Mouse (Mus musculus): ENCODE measurements around the gene Ager.

Ager gene

DNA sequence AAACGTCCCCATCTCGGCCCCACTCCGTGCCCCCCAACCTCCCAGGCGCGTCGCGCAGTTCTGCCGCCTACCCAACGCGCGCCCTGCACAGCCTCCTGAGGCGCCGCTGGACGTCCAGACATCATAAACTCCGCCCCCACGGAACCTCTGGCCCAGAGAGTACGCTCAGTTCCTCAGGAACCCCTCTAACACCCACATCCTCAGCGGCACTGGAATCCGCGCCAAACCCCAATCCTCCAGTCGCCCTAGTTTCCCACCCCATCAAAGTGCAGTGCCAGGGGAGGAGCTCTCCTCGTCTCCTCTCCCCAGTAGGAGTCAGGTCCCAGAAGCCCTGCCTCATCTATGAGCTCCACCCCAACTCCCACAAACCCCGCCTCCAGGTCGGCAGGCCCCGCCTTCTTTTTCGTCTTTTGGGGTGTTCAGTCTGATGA lies 34.6 kb downstream of the Ager start:
- DNase-seq (ENCODE audit: low spot score), result peak; percentile 63

DNA sequence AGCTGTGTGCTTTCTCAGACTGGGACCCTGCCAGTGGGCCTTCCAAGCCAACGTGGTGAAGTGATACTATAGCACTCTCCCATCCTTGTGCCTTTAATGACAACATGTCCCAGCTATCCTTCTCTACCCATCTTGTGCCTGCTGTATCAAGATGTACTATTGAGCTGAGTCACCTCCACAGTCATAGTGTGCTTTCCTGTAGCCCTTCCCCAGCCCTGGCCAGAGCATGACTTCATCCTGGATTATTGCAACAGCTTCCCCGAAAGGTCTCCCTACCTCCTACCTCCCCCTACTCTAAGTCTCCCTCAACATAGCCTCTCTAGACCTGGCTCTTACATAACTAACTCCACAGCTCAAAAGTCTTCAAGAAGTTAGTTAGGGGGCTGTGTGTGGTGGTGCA lies 38.0 kb downstream of the Ager start:
- no peak for DNase-seq (ENCODE audit: low spot score)

DNA sequence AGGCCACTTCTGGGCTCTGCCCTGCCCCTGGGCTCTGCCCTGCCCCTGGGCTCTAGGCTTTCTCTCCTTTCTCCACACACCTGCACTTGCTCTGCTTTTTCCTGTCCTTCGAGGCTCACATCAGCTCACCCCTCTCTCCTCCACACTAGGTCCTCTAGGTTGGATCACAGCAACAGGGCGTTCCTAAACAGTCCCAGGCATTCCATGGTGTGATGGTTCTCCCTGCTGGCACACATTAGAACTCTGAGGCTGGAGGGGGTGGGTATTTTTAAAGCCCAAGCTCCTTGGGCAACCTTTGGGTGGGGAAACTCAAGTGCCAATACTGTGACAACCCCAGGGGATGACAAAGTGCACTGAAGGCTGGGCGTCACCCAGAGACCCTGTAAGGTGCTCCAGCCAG lies 39.8 kb downstream of the Ager start:
- DNase-seq (ENCODE audit: low spot score), result no peak

DNA sequence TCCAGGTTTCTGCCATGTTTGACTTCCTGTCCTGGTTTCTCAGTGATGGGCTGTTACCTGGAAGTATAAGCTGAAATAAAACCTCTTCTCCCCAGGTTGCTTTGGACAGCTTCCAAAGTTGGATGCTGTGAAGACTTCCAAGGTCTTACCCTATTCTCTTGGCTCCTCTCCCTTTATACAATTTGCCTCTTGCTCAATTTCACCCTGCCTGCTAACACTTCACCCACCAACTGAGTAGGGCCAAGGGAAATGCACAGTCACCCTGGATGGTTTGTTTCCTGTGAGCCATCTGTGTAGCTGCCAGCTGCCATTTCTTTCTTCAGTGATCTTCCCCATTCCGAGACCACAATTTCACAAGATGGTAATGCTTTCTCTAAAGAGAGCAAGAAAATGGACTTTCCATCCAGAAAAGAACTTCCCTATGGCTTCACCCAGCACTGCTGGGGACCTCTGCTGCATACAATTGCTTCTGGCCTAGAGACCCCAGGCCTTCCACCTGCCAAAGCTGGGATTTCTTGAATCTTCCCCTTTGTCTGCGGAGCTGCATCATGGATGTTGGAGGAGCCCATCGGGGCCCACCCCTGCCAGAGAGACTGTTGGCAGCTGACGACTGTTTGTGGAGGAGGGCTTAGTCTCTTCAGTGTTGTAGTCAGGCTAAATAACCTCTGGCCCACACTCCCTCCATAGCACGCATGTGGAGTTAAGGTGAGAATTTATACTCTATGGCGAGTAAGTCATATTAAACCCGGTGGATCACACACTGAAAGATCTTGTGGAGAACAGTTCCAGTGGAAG lies 42.0 kb downstream of the Ager start:
- no peak for DNase-seq (ENCODE audit: low spot score)

DNA sequence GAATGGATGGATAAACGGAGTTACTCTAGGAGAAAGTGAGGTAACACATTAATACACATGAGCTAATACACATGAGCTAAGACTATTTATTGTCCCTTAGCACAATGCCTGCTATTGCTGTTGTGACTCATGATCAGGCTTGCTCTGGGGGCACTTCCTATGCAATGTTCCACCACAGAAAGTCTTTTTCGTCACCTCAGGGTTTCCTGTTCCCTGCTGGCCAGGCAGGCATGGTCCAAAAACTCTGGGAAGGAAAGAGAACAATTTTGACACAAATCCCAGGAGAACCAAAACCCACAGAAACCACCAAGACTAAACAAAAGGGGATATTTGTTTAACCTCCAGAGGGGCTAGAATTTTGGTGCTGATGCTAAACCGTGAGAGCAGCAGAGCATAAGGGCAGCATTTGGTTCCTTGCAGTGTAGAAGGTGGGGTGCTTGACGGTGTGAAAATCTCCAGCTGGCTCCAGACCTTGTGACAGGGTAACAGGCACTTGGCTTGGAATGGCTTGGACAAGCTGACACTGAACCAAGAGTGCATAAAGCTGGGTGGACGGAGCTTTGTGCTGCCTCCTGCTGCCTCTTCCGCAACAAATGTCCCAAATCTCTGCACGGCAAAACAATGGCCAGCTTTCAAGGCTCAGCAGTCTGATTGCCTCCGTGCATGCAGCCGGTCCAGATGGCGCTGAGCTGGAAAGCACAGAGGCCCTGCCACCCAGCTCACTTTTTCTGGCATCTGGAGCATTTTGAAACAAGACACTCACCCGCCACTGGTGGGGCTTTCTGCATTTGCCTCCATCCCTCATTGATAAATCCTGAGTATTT lies 43.3 kb downstream of the Ager start:
- DNase-seq (ENCODE audit: low spot score), result no peak

DNA sequence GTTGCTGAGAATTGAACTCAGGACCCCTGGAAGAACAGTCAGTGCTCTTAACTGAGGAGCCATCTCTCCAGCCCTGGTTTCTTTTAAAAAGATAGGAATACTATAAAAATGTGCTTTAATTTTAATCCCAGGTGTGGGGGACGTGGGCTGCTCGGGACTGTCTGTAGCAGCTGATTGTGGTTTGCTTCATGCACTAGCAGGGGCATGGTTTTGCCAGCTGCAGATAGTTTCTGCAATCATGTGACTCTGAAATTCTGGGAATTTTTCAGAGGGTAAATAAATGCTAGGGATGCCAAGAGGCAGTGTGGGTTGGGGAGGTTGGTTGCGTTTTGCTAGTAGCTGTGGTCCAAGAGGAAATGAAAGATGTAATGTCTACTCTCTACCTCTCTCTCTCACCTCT lies 44.3 kb downstream of the Ager start:
- no peak for DNase-seq (ENCODE audit: low spot score)

DNA sequence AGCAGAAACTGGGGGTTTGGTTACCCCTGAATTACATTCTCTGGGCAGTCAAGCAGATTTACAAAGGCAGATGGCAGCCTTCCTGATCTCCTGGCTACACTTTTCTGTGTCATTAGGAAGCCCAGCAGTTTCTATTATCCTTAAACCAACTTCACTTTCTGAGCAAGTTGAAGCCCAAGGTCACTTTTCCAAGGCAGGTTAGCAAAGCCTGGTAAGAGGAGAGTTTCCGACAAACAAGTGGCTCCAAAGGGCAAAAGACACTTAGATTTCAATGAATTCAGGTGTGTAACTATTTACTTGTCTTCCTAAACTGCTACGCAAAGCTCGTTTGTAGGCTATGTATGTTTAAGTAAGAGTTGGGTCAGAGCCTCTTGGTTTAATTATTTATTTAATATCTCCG lies 45.7 kb downstream of the Ager start:
- no peak for DNase-seq (ENCODE audit: low spot score)

DNA sequence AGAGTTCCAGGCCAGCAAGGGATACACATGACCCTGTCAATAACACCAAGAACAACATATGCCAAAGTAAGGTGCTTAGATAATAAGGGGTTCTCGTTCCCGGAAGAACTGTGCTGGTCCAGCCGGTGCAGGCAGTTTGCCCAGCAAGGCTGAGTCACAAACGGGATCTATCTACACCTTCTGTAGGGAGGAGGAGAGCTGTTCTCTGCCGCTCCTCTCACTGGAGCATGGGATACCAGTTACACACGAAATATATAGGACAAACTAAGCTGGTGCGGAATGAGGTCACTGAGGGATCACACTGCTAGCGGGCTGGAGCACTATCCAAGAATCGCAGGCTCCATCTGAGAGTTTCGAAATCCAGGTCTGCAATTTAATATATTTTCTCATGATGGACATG lies 46.3 kb downstream of the Ager start:
- no peak for DNase-seq (ENCODE audit: low spot score)

DNA sequence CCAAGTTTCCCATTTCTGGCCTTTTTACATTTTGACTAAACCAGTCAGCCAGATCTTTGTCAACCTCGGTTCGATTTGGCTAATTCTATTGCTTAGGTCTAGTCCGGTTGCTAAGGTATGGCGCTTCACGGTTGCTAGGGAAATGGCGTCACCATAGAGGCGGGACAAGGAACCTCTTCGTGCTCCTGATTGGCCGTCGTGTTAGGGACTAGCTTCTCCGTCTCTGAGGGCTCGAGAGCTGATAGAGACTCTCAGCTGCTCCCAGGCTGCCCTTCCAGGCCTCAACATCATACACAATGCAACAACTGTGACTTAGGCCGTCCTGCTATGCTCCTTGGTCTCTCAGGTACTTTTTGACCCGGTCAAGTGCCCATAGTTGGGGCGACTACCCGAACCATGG lies 46.9 kb downstream of the Ager start, which contains the start of gene Fkbpl:
Fkbpl (plus strand) TSS at position 157 of the 400 bp plus-strand sequence.
- DNase-seq (ENCODE audit: low spot score), result peak; percentile 90

DNA sequence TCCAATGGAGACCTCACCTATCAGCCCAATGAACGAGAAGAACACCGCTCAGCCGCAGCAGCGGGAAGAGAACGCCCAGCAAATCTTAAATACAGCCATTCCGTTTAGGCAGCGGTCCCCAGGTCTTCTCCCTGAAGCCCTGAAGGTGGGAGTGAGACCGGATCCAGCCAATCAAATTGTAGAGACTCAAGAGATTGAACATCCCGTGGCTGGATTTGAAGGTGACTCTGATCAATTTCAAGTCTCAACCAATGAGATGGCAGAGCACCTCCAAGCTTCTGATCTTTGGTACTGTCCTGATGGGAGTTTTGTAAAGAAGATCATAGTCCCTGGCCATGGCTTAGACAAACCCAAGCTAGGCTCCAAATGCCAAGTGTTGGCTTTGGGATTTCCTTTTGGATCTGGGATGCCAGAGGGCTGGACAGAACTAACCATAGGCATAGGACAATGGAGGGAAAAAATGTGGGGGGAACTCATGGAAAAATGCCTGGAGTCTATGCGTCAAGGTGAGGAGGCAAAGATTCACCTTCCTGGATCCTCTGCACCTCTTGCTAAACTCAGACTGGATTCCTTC lies 47.7 kb downstream of the Ager start:
- no peak for DNase-seq (ENCODE audit: low spot score)

DNA sequence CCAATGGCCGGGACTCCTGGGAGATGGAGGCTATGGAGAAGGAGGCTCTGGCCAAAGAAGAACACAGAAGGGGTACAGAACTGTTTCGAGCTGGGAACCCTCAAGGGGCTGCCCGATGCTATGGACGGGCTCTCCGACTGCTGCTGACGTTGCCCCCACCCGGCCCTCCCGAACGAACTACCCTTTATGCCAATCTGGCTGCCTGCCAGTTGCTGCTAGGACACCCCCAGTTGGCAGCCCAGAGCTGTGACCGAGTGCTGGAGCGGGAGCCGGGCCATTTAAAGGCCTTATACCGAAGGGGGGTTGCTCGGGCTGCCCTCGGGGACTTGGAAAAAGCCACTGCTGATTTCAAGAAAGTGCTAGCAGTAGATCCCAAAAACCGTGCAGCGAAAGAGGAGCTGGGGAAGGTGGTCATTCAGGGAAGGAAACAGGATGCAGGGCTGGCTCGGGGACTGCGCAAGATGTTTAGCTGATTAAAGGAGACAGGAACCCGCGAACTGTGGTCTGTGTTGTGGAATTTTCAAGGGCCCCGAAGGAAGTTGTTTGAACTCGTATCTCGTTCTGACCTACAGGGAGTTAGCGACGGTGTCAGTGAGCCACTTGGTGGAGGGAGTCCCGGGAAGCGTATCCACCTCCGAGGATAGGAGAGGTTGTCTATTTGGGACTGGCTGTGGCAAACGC lies 48.3 kb downstream of the Ager start:
- no peak for DNase-seq (ENCODE audit: low spot score)

DNA sequence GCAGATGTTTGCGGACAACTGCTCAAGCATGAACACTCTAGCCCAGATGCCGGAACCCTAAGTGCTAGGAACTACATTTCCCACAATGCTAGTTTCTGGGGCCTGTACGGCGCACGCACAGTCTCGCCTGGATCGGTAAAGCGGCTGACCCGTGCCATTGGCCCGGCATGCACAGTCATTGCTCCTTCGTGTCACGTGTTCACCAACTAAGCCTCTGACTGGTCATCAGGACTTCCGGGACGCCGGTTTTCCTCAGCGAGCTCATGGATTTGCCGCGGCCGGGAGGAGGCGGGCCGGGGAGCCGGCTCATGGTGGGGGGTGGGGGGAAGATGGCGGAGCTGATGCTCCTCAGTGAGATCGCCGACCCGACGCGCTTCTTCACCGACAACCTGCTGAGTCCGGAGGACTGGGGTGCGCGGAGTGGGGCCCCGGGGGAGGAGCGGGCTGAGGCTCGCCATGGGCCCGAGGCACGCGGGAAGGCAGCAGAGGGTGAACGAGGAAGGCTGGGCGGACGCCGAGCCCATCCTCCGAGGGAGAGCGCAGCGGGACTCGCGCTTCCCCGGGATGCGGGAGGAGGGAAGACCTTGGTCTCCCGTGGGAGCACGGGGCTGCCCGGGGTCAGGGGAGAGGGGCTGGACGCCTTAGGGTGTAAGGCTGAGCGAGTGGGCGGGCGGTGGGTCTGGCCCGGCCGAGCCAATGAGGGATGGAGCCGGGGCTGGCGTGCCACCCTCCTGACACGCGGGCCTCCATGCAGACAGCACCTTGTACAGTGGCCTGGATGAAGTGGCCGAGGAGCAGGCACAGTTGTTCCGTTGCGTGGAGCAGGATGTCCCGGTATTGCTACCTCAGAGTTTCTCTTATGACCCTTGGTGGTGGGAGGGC lies 49.5 kb downstream of the Ager start, which contains the start of gene Atf6b:
Atf6b (plus strand) TSS at position 241 of the 882 bp plus-strand sequence.
- DNase-seq (ENCODE audit: low spot score), result peak; percentile 66

DNA sequence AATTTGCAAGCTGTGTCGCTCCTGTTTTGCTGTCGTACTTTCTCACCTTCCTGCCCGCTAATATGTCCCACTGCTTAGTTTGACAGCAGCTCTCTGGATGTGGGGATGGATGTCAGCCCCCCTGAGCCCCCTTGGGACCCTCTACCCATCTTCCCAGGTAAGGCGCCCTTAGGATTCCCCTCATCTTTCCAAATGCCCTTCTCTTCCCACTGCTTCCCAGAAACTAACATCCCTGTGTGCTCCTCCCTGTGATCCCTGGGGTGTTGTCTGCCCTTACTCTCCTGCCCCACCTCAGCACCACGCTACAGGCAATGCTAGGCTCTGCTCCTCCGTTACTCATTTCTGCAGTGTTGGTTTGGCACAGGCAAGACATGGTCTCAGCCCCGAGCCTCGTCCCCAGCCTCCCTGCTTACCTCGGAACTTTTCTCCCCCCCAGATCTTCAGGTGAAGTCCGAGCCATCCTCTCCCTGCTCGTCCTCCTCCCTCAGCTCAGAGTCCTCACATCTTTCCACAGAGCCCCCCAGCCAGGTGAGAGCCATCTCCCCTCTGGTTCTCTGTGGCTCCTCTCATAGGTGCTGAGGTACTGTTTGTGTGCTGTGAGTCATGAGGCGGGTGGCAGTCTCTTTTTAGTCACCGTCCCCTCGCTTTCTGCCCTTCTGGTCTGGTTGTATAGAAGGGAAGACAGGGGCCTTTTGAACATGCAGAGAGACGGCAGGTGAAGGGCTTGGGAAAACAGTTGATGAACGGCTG lies 50.7 kb downstream of the Ager start:
- no peak for DNase-seq (ENCODE audit: low spot score)

DNA sequence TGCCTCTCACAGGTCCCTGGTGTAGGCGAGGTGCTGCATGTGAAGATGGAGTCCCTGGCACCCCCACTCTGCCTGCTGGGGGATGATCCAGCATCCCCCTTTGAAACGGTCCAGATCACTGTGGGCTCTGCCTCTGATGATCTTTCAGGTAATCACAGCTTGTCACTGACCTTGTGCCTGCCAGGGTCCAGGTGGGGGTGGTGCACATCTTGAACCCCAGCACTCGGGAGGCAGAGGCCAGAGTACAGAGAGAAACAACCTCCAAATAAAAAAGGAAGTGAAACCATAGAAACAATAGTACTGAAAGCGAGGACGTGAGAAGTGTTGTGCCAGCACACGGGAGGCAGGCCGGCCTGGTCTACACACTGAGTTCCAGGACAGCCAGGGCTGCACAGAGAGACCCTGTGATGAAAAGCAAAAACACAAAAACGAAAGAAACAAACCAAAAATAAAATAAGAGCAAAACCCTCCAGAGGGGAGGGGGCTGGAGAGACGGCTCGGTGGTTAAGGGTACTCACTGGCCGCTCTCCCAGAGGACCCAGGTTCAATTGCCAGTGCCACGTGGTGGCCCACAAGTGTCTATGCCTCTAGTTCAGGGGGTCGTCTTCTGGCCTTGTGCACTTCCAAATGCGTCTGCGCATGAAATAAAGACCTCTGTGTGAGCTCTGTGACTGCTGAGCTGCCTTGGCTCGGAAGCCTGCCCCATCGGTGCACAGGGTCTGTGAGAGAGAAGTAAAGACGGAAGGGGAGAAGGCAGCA lies 51.6 kb downstream of the Ager start:
- no peak for DNase-seq (ENCODE audit: low spot score)

Measured in ovary, postnatal 10 days (tissue).